Mouse (Mus musculus): ENCODE measurements around the gene Tas2r129.
"Not testable (repeated sequence)": the region's sequence is repeated elsewhere in the genome, so short reads cannot be mapped to it uniquely, and the experiment has no call there.

Tas2r129 gene

GRCm38 (mm10) chr6:132950802-132951201 lies at the start of gene Tas2r129:
Gene Tas2r129 (plus strand): TSS chr6:132951102.
- no peak for DNase-seq

GRCm38 (mm10) chr6:132909351-132909750 lies 41.6 kb upstream of the Tas2r129 start, which contains the start of gene Tas2r125:
Gene Tas2r125 (plus strand): TSS chr6:132909651.
- no peak for DNase-seq

DNA sequence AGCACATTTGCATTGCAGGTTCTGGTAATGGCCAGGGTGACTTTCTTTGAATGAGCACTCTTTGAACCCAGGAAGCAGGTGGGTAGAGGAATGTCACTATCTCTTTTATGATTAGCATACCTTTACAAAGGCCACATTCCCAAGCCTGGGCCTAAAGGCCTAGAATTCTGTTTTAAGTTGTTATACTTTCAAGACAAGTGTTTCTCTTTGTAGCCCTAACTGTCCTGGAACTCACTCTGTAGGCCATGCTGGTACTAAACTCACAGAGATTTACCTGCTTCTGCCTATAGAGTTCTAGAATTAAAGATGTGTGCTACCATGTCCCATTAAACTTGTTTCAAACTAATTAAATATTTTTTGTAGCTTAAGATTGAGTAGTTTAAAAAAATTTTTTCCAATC lies 9.5 kb upstream of the Tas2r129 start:
- DNase-seq: not testable (repeated sequence)

- DNase-seq: no peak
Measured at GRCm38 (mm10) chr6:132957819-132958218, 6.9 kb downstream of the Tas2r129 start, which contains the start of gene Tas2r131. Gene Tas2r131 (minus strand): TSS chr6:132957919.

- DNase-seq: no peak
Measured at GRCm38 (mm10) chr6:132980865-132981264, 30.0 kb downstream of the Tas2r129 start, which contains the start of gene Tas2r109. Gene Tas2r109 (minus strand): TSS chr6:132980965.

All from cerebellum, postnatal 14 days (tissue).